Mouse (Mus musculus): Measurements from ENCODE around the gene Abhd17c.

- TF ChIP-seq CTCF (IDR thresholded peaks at IDR 0.05; ENCODE audit: low read depth): no peak
- TF ChIP-seq EP300 (IDR thresholded peaks at IDR 0.05; ENCODE audit: low read depth): no peak
These were observed 63.5 kb downstream of the Abhd17c start for GRCm38 (mm10) chr7:84088191-84088590.

Measured in liver, postnatal 0 days (tissue).